17 mouse cellular contexts compared by ENCODE assay signal in genomic region chr19:16970612-16971011, GRCm38 (mm10). TPM values are rescaled to one million over a fixed set of nuclear protein-coding genes. Genes with fewer than 3 reads are reported as not detected.
A peak's percentile ranks its signal among the peaks of the same experiment; 100 is the strongest.
DNase-seq lines count a peak whose midpoint lies in the region; ATAC-seq and TF ChIP-seq lines count a peak whose summit lies in the region.
"Had no signal": no experiment of that assay in that cellular context is flagged by ENCODE, and none has a peak within 500 bp of the region (broad histone marks: within the 10 kb centered on the region; RNA-seq: fewer than 3 reads in every experiment).

No protein-coding gene starts in this region.

- H3K9ac ChIP-seq in CH12.LX (ENCODE audit: insufficient read depth, low read depth) = no peak overlapping the region
- H3K9ac ChIP-seq: forebrain, embryonic 13.5 days; heart, embryonic 12.5 days; hindbrain, embryonic 15.5 days had no signal

- TF ChIP-seq RAD21 in CH12.LX (IDR thresholded peaks at IDR 0.05; ENCODE audit: low read depth, low read length) = no peak

- no peaks in the 10 kb centered on the region for H3K9me3 ChIP-seq in CH12.LX (replicated peaks; ENCODE audit: low read length)
- H3K9me3 ChIP-seq: embryonic facial prominence, embryonic 10.5 days; forebrain, embryonic 13.5 days; heart, embryonic 12.5 days; hindbrain, embryonic 15.5 days had no signal

- H3K4me1 ChIP-seq in CH12.LX (ENCODE audit: control insufficient read depth in 1 of 2, insufficient read depth in 2 of 2) = peaks cover 0 to 11% of the 10 kb centered on the region in 2 experiments; a peak in 2 of 4 replicates
- H3K4me1 ChIP-seq: embryonic facial prominence, embryonic 10.5 days; forebrain, embryonic 13.5 days; heart, embryonic 12.5 days; hindbrain, embryonic 15.5 days had no signal

- no peak for TF ChIP-seq EP300 in CH12.LX (IDR thresholded peaks at IDR 0.05; ENCODE audit: low read length)

- dilution Hi-C loops in CH12.LX (cut with MboI; ENCODE audit: extremely low pct_ligation_motif_present, extremely low pct_unique_long_range_greater_than_20kb, low sequenced_read_pairs) = no loop called here

- TF ChIP-seq CTCF in CH12.LX (conservative IDR thresholded peaks at IDR 0.05 in 1 of 2, IDR thresholded peaks at IDR 0.05 in 1 of 2; ENCODE audit: low read depth in 2 of 2, low read length in 2 of 2) = no peak

- H3K4me2 ChIP-seq in CH12.LX (ENCODE audit: insufficient read depth, low read depth, poor library complexity, severe bottlenecking) = 0 out of 2 replicates have a peak overlapping the region, but pooled peaks have one; percentile 10
- H3K4me2 ChIP-seq: forebrain, embryonic 13.5 days; heart, embryonic 12.5 days; hindbrain, embryonic 15.5 days had no signal

- H3K4me3 ChIP-seq in CH12.LX (replicated peaks in 1 of 3; ENCODE audit: low read depth in 2 of 3, low read length in 2 of 3, poor library complexity in 1 of 3) = no peak overlapping the region
- H3K4me3 ChIP-seq: embryonic facial prominence, embryonic 10.5 days; forebrain, embryonic 13.5 days; heart, adult 2 months; heart, embryonic 12.5 days; hindbrain, embryonic 15.5 days had no signal

- H3K36me3 ChIP-seq in CH12.LX (replicated peaks in 1 of 2; ENCODE audit: control insufficient read depth in 1 of 2, insufficient read depth in 1 of 2, low read length in 1 of 2) = no peaks in the 10 kb centered on the region
- H3K36me3 ChIP-seq: embryonic facial prominence, embryonic 10.5 days; heart, embryonic 12.5 days; hindbrain, embryonic 15.5 days had no signal

- ATAC-seq in common myeloid progenitor, adult 5-6 weeks (replicated peaks; ENCODE audit: low read depth, poor library complexity, severe bottlenecking) = peak; percentile 68
- peak; percentile 52; the same call in 1 of the 2 replicates for ATAC-seq in megakaryocyte progenitor cell, adult 5-6 weeks (replicated peaks; ENCODE audit: poor library complexity)
- ATAC-seq: forebrain, embryonic 13.5 days had no signal

- TF ChIP-seq POLR2A in CH12.LX (IDR thresholded peaks at IDR 0.05; ENCODE audit: low read depth, low read length) = no peak

- H3K79me2 ChIP-seq in CH12.LX (replicated peaks; ENCODE audit: control insufficient read depth, extremely low read depth, insufficient read depth, poor library complexity, severe bottlenecking) = no peaks in the 10 kb centered on the region

- H3K27ac ChIP-seq in CH12.LX (ENCODE audit: insufficient read depth, low read depth) = no peak overlapping the region
- H3K27ac ChIP-seq: embryonic facial prominence, embryonic 10.5 days; forebrain, embryonic 13.5 days; heart, adult 2 months; hindbrain, embryonic 15.5 days had no signal

- in situ Hi-C loops in CH12.LX (cut with MboI; ENCODE audit: low pct_ligation_motif_present, low pct_unique_long_range_greater_than_20kb, low sequenced_read_pairs) = no loop called here

- no peaks in the 10 kb centered on the region for H3K27me3 ChIP-seq in CH12.LX (replicated peaks)
- H3K27me3 ChIP-seq: forebrain, embryonic 13.5 days; heart, embryonic 12.5 days; hindbrain, embryonic 15.5 days had no signal

- peak; percentile 73 for DNase-seq in heart, adult 11 months
- DNase-seq in heart, adult 9 months (ENCODE audit: low spot score in 2 of 2) = no peak
- peak; percentile 19 for DNase-seq in CH12.LX (ENCODE audit: extremely low read depth)
- DNase-seq in lung, postnatal 25 days (ENCODE audit: low spot score) = no peak
- DNase-seq in spleen, adult 12 weeks (ENCODE audit: low spot score) = no peak
- DNase-seq: adrenal gland, postnatal 10 days; cerebellum, adult 18-20 months; cerebellum, adult 9-11 months; cerebellum, postnatal 36 days; gastrocnemius, postnatal 36 days; heart, adult 2 months had no signal

TF ChIP-seq in CH12.LX, 34 proteins besides CTCF, POLR2A, EP300 and RAD21:
- TF ChIP-seq JUND (conservative IDR thresholded peaks at IDR 0.05; ENCODE audit: low read depth, low read length) (no peak), MAZ (IDR thresholded peaks at IDR 0.05; ENCODE audit: low read depth, low read length) (no peak)

RNA-seq across cellular contexts. Expression of gene Prune2, which starts 14.7 kb away (rescaled TPM):
- total RNA-seq in CH12.LX (2012; rRNA removed) = 0.46 and 1.7 TPM in 2 replicates
- total RNA-seq in CH12.LX (2014; rRNA removed) = 0.01 and 0.04 TPM in 2 replicates
- polyA plus RNA-seq in CH12.LX (2012; ENCODE audit: insufficient read length, low read depth) = 0.19 and 0.21 TPM in 2 replicates
- total RNA-seq in common myeloid progenitor, adult 5-6 weeks (2017) = 0.78 and 0.82 TPM in 2 replicates
- 0.46 and 1.8 TPM in 2 replicates for total RNA-seq in megakaryocyte progenitor cell, adult 5-6 weeks (2015)
- total RNA-seq in megakaryocyte progenitor cell, adult 5-6 weeks (2017) = 0.12 and 0.68 TPM in 2 replicates

Comparison
In these comparisons a context has a peak if more than half of its experiments do, and no peak if none do; other contexts are left out.
1. DNase-seq: peak in heart, adult 11 months (single experiment) and CH12.LX (single experiment); none in heart, adult 9 months (0 of 2), lung, postnatal 25 days (single experiment) and spleen, adult 12 weeks (single experiment).